Mouse (Mus musculus) testis, adult 2 months (tissue): Measurements from ENCODE around the gene Dnm2. TPM values are rescaled to one million over a fixed set of nuclear protein-coding genes. Genes with fewer than 3 reads are reported as not detected.
"Not testable (repeated sequence)": the region's sequence is repeated elsewhere in the genome, so short reads cannot be mapped to it uniquely, and the experiment has no call there.

Experiments
- H3K27ac ChIP-seq: fragments of 200-500 bp; 2 replicates; pipeline ENCODE4 v1.5.1; 2012; ENCODE audit warnings: low read depth, low read length; ENCODE audit not compliant: control insufficient read depth, insufficient read depth
- H3K27me3 ChIP-seq: fragments of 200-500 bp; 2 replicates; pipeline ENCODE4 v1.6.1; 2012; ENCODE audit warnings: mild to moderate bottlenecking, low read length, moderate library complexity; ENCODE audit not compliant: control insufficient read depth, insufficient read depth
- H3K36me3 ChIP-seq: fragments of 200-500 bp; 2 replicates; pipeline ENCODE4 v1.6.1; 2012; ENCODE audit warnings: mild to moderate bottlenecking, low read length; ENCODE audit not compliant: control insufficient read depth, insufficient read depth
- H3K4me1 ChIP-seq: fragments of 200-500 bp; 2 replicates; pipeline ENCODE4 v1.6.1; 2012; ENCODE audit warnings: low read length; ENCODE audit not compliant: control insufficient read depth, insufficient read depth
- H3K4me3 ChIP-seq: fragments of 200-500 bp; 2 replicates; pipeline ENCODE4 v1.5.1; 2012; ENCODE audit warnings: low read depth, mild to moderate bottlenecking, low read length, moderate library complexity, mixed read lengths; ENCODE audit not compliant: control insufficient read depth
- CTCF ChIP-seq: fragments of 200-500 bp; IDR thresholded peaks from 2 replicates; pipeline ENCODE4 v1.5.1; 2012; ENCODE audit warnings: low read depth, mild to moderate bottlenecking, inconsistent platforms, low read length, moderate library complexity; ENCODE audit not compliant: control insufficient read depth, insufficient read depth, insufficient replicate concordance
- POLR2A ChIP-seq: fragments of 200-500 bp; IDR thresholded peaks from 2 replicates; pipeline ENCODE4 v1.6.1; 2012; ENCODE audit warnings: low read depth, mild to moderate bottlenecking, inconsistent platforms, low read length, moderate library complexity; ENCODE audit not compliant: control insufficient read depth
- polyA plus RNA-seq: library from polyadenylated mRNA; depleted of rRNA; stranded (reverse); fragments of >200 nt; gene quantifications from 2 replicates; pipeline ENCODE4 v1.2.3, GENCODE M21; 2012

Gene Dnm2
- polyA plus RNA-seq, 1 experiment: 158 TPM

- no peak overlapping the region for H3K27ac ChIP-seq
- H3K27me3 ChIP-seq: no peaks in the 10 kb centered on the region
Measured at GRCm38 (mm10) chr9:21456246-21456929, 31.7 kb downstream of the Dnm2 start.

GRCm38 (mm10) chr9:21456930-21457634, 32.4 kb downstream of the Dnm2 start:
- H3K36me3 ChIP-seq: peaks cover 2% of the 10 kb centered on the region; the same call in 1 of the 2 replicates
- no peak overlapping the region for H3K27ac ChIP-seq
- peaks cover 3% of the 10 kb centered on the region for H3K4me1 ChIP-seq
- H3K4me3 ChIP-seq: no peak overlapping the region
- no peaks in the 10 kb centered on the region for H3K27me3 ChIP-seq
- TF ChIP-seq POLR2A (no peak), CTCF (no peak)

More at GRCm38 (mm10) chr9:21456246-21456929, 31.7 kb downstream of the Dnm2 start:
- no peak overlapping the region for H3K4me3 ChIP-seq
- TF ChIP-seq CTCF: no peak
- no peak for TF ChIP-seq POLR2A
- H3K36me3 ChIP-seq: peaks cover 2% of the 10 kb centered on the region; the same call in 1 of the 2 replicates
- H3K4me1 ChIP-seq: peaks cover 7% of the 10 kb centered on the region

DNA sequence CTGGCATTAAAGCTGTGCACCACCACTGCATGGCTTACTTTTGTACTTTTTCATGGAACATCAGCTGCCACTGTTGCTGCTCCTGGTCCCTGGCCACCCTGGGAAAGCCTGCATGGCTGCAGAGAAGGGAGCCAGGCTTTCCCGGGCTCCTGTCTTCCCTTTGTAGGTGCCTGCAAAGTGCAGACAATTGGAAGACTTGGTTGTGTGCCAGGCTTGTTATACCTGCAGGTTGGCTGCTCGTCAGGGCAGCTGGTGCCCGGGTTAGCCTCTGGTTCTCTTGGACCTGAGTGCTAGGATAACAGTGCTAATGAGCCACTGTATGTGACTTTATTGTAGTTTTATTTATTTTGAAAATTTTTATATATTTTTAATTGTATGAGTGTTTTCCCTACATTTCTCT, 34.1 kb downstream of the Dnm2 start:
- Histone ChIP-seq H3K36me3 (peaks cover 2% of the 10 kb centered on the region; the same call in 1 of the 2 replicates), H3K4me1 (peaks cover 3% of the 10 kb centered on the region), H3K27ac (no peak overlapping the region), H3K27me3 (no peaks in the 10 kb centered on the region), H3K4me3 (no peak overlapping the region)
- TF ChIP-seq POLR2A (no peak), CTCF (no peak)

GRCm38 (mm10) chr9:21460400-21460940, 35.8 kb downstream of the Dnm2 start:
- H3K4me3 ChIP-seq: no peak overlapping the region
- H3K4me1 ChIP-seq: peaks cover 3% of the 10 kb centered on the region
- peaks cover 2% of the 10 kb centered on the region; the same call in 1 of the 2 replicates for H3K36me3 ChIP-seq
- H3K27me3 ChIP-seq: no peaks in the 10 kb centered on the region
- TF ChIP-seq CTCF (no peak), POLR2A (no peak)
- H3K27ac ChIP-seq: no peak overlapping the region

GRCm38 (mm10) chr9:21463138-21463590, 38.5 kb downstream of the Dnm2 start:
- H3K27me3 ChIP-seq: no peaks in the 10 kb centered on the region
- H3K36me3 ChIP-seq: peaks cover 2% of the 10 kb centered on the region; the same call in 1 of the 2 replicates
- TF ChIP-seq CTCF (no peak), POLR2A (no peak)
- H3K4me3 ChIP-seq: no peak overlapping the region
- H3K27ac ChIP-seq: 0 out of 2 replicates have a peak overlapping the region, but pooled peaks have one; percentile 33
- no peaks in the 10 kb centered on the region; the same call in 1 of the 2 replicates for H3K4me1 ChIP-seq

- Histone ChIP-seq H3K36me3 (peaks cover 2% of the 10 kb centered on the region; the same call in 1 of the 2 replicates), H3K4me1 (no peaks in the 10 kb centered on the region; the same call in 1 of the 2 replicates), H3K27me3 (no peaks in the 10 kb centered on the region), H3K27ac (no peak overlapping the region), H3K4me3 (no peak overlapping the region)
- TF ChIP-seq CTCF (no peak), POLR2A (no peak)
Measured at GRCm38 (mm10) chr9:21463766-21464564, 39.3 kb downstream of the Dnm2 start.

DNA sequence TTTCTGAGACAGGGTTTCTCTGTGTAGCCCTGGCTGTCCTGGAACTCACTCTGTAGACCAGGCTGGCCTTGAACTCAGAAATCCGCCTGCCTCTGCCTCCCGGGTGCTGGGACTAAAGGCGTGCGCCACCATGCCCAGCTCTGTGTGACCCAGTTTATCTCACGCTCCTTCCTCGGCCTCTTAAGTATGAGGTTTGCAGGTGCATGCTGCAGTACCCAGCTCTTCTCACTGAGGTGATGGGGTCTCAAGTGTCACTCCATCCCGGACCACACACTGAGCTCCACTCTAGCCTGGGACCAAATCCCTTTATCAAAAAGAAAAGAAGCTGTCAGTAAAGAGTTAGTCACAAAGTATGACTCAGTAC, 39.8 kb downstream of the Dnm2 start:
- H3K36me3 ChIP-seq: not testable (repeated sequence)

More for the DNA sequence above, 39.8 kb downstream of the Dnm2 start:
- H3K27me3 ChIP-seq, H3K4me3 ChIP-seq, H3K27ac ChIP-seq, H3K4me1 ChIP-seq: not testable (repeated sequence)
